Mouse (Mus musculus): ENCODE data around the gene Anxa7. TPM values are rescaled to one million over a fixed set of nuclear protein-coding genes. Genes with fewer than 3 reads are reported as not detected.

The Anxa7 gene
- 47.0 and 50.3 TPM in 2 replicates for polyA plus RNA-seq (2015; fragmentation: Nextera tagmentation; extraction: Ambion mirVana)

- H3K27me3 ChIP-seq: no peaks in the 10 kb centered on the region
- peak; percentile 83 for ATAC-seq (ENCODE audit: low read depth)
- H3K4me2 ChIP-seq: peak within 1 kb of the TSS; percentile 80
- DNase-seq: peak; percentile 74
- H3K36me3 ChIP-seq: peaks cover 16% of the 10 kb centered on the region
- H3K9me3 ChIP-seq (replicated peaks): no peaks in the 10 kb centered on the region
- H3K4me1 ChIP-seq (replicated peaks): peaks cover 44% of the 10 kb centered on the region
- H3K4me3 ChIP-seq (replicated peaks): peak within 1 kb of the TSS; percentile 73
- H3K27ac ChIP-seq: peak within 1 kb of the TSS; percentile 96
- WGBS (ENCODE audit: insufficient replicate concordance): under 1% methylated on average over 48 of the region's 48 CpGs
- H3K9ac ChIP-seq: peak within 1 kb of the TSS; percentile 81
These were observed at the start of gene Anxa7 for GRCm38 (mm10) chr14:20479291-20480194. Gene Anxa7, minus strand, starts transcription at chr14:20480133.

- H3K9ac ChIP-seq: no peak overlapping the region
- no peak overlapping the region for H3K4me2 ChIP-seq
- DNase-seq (no peak), ATAC-seq (ENCODE audit: low read depth) (no peak)
- H3K4me1 ChIP-seq (replicated peaks): no peaks in the 10 kb centered on the region
- 0 out of 2 replicates have a peak, but pooled peaks cover 2% of the 10 kb centered on the region for H3K36me3 ChIP-seq
- no peaks in the 10 kb centered on the region for H3K9me3 ChIP-seq (replicated peaks)
- no peaks in the 10 kb centered on the region for H3K27me3 ChIP-seq
- whole genome bisulfite sequencing (ENCODE audit: insufficient replicate concordance): 47% methylated on average over 4 of the region's 4 CpGs
- no peak overlapping the region for H3K27ac ChIP-seq
- H3K4me3 ChIP-seq (replicated peaks): no peak overlapping the region
These were observed 49.7 kb upstream of the Anxa7 start for GRCm38 (mm10) chr14:20529643-20530042.

GRCm38 (mm10) chr14:20520179-20520578, 40.2 kb upstream of the Anxa7 start:
- Histone ChIP-seq H3K4me3 (replicated peaks) (no peak overlapping the region), H3K9me3 (replicated peaks) (no peaks in the 10 kb centered on the region), H3K4me1 (replicated peaks) (no peaks in the 10 kb centered on the region), H3K9ac (no peak overlapping the region), H3K27ac (no peak overlapping the region), H3K27me3 (no peaks in the 10 kb centered on the region), H3K36me3 (peaks cover 29% of the 10 kb centered on the region), H3K4me2 (no peak overlapping the region)
- 92% methylated on average over 2 of the region's 2 CpGs for WGBS (ENCODE audit: insufficient replicate concordance)
- ATAC-seq (ENCODE audit: low read depth) (no peak), DNase-seq (no peak)

GRCm38 (mm10) chr14:20508424-20508823, 28.5 kb upstream of the Anxa7 start:
- Histone ChIP-seq H3K4me2 (no peak overlapping the region), H3K4me1 (replicated peaks) (no peaks in the 10 kb centered on the region), H3K4me3 (replicated peaks) (no peak overlapping the region), H3K27ac (no peak overlapping the region), H3K27me3 (no peaks in the 10 kb centered on the region), H3K36me3 (peaks cover 14% of the 10 kb centered on the region), H3K9ac (no peak overlapping the region), H3K9me3 (replicated peaks) (no peaks in the 10 kb centered on the region)
- WGBS (ENCODE audit: insufficient replicate concordance): 78% methylated on average over 2 of the region's 2 CpGs
- DNase-seq (no peak), ATAC-seq (ENCODE audit: low read depth) (no peak)

GRCm38 (mm10) chr14:20502966-20503365, 23.0 kb upstream of the Anxa7 start:
- Histone ChIP-seq H3K4me2 (no peak overlapping the region), H3K4me1 (replicated peaks) (no peaks in the 10 kb centered on the region), H3K9me3 (replicated peaks) (no peaks in the 10 kb centered on the region), H3K36me3 (peaks cover 22% of the 10 kb centered on the region), H3K27me3 (no peaks in the 10 kb centered on the region), H3K9ac (no peak overlapping the region), H3K27ac (no peak overlapping the region), H3K4me3 (replicated peaks) (no peak overlapping the region)
- ATAC-seq (ENCODE audit: low read depth): no peak
- DNase-seq: no peak
- WGBS (ENCODE audit: insufficient replicate concordance): 85% methylated on average over 10 of the region's 10 CpGs

GRCm38 (mm10) chr14:20499982-20500381, 20.0 kb upstream of the Anxa7 start:
- no peaks in the 10 kb centered on the region for H3K9me3 ChIP-seq (replicated peaks)
- DNase-seq (no peak), ATAC-seq (ENCODE audit: low read depth) (no peak)
- H3K4me1 ChIP-seq (replicated peaks): no peaks in the 10 kb centered on the region
- 89% methylated on average over 3 of the region's 3 CpGs for WGBS (ENCODE audit: insufficient replicate concordance)
- no peak overlapping the region for H3K9ac ChIP-seq
- no peak overlapping the region for H3K4me2 ChIP-seq
- H3K36me3 ChIP-seq: peaks cover 37% of the 10 kb centered on the region
- no peak overlapping the region for H3K4me3 ChIP-seq (replicated peaks)
- no peak overlapping the region for H3K27ac ChIP-seq
- H3K27me3 ChIP-seq: no peaks in the 10 kb centered on the region

GRCm38 (mm10) chr14:20496603-20497002, 16.7 kb upstream of the Anxa7 start, which contains the start of gene Mss51:
Gene Mss51, minus strand, starts transcription at chr14:20496901.
- WGBS (ENCODE audit: insufficient replicate concordance): 77% methylated on average over 2 of the region's 2 CpGs
- peaks cover 38% of the 10 kb centered on the region for H3K36me3 ChIP-seq
- no peak within 1 kb of the TSS for H3K9ac ChIP-seq
- no peaks in the 10 kb centered on the region for H3K27me3 ChIP-seq
- H3K4me3 ChIP-seq (replicated peaks): no peak within 1 kb of the TSS
- H3K9me3 ChIP-seq (replicated peaks): no peaks in the 10 kb centered on the region
- H3K27ac ChIP-seq: no peak within 1 kb of the TSS
- no peak within 1 kb of the TSS for H3K4me2 ChIP-seq
- DNase-seq (no peak), ATAC-seq (ENCODE audit: low read depth) (no peak)
- no peaks in the 10 kb centered on the region for H3K4me1 ChIP-seq (replicated peaks)

GRCm38 (mm10) chr14:20486031-20486430, 6.1 kb upstream of the Anxa7 start:
- Histone ChIP-seq H3K27ac (no peak overlapping the region), H3K36me3 (peaks cover 30% of the 10 kb centered on the region), H3K4me1 (replicated peaks) (peaks cover 11% of the 10 kb centered on the region), H3K4me2 (no peak overlapping the region), H3K27me3 (no peaks in the 10 kb centered on the region), H3K4me3 (replicated peaks) (no peak overlapping the region), H3K9ac (no peak overlapping the region), H3K9me3 (replicated peaks) (no peaks in the 10 kb centered on the region)
- ATAC-seq (ENCODE audit: low read depth): no peak
- 90% methylated on average over 5 of the region's 5 CpGs for WGBS (ENCODE audit: insufficient replicate concordance)
- no peak for DNase-seq

- ATAC-seq (ENCODE audit: low read depth) (no peak), DNase-seq (no peak)
- Histone ChIP-seq H3K9ac (no peak overlapping the region), H3K27me3 (no peaks in the 10 kb centered on the region), H3K4me2 (no peak overlapping the region), H3K9me3 (replicated peaks) (no peaks in the 10 kb centered on the region), H3K36me3 (peaks cover 24% of the 10 kb centered on the region; the same call in 1 of the 2 replicates), H3K4me1 (replicated peaks) (peaks cover 31% of the 10 kb centered on the region), H3K27ac (no peak overlapping the region), H3K4me3 (replicated peaks) (no peak overlapping the region)
- WGBS (ENCODE audit: insufficient replicate concordance): 72% methylated on average over 7 of the region's 7 CpGs
These were observed 2.3 kb upstream of the Anxa7 start for GRCm38 (mm10) chr14:20482051-20482751.

- peak overlapping the region; percentile 96; the same call in 1 of the 2 replicates for H3K27ac ChIP-seq
- no peaks in the 10 kb centered on the region for H3K27me3 ChIP-seq
- H3K9ac ChIP-seq: no peak overlapping the region
- WGBS (ENCODE audit: insufficient replicate concordance): 6% methylated on average over 5 of the region's 5 CpGs
- peaks cover 19% of the 10 kb centered on the region for H3K36me3 ChIP-seq
- DNase-seq (peak; percentile 71), ATAC-seq (ENCODE audit: low read depth) (peak; percentile 52)
- no peaks in the 10 kb centered on the region for H3K9me3 ChIP-seq (replicated peaks)
- peaks cover 39% of the 10 kb centered on the region for H3K4me1 ChIP-seq (replicated peaks)
- H3K4me3 ChIP-seq (replicated peaks): no peak overlapping the region
- peak overlapping the region; percentile 80 for H3K4me2 ChIP-seq
These were observed 1.3 kb upstream of the Anxa7 start for GRCm38 (mm10) chr14:20481211-20481610.

- peaks cover 21% of the 10 kb centered on the region for H3K36me3 ChIP-seq
- ATAC-seq (ENCODE audit: low read depth) (no peak), DNase-seq (no peak)
- no peaks in the 10 kb centered on the region for H3K9me3 ChIP-seq (replicated peaks)
- 77% methylated on average over 1 of the region's 1 CpGs for WGBS (ENCODE audit: insufficient replicate concordance)
- H3K4me2 ChIP-seq: peak overlapping the region; percentile 80
- H3K27ac ChIP-seq: peak overlapping the region; percentile 96
- H3K4me3 ChIP-seq (replicated peaks): peak overlapping the region; percentile 73
- peak overlapping the region; percentile 81; the same call in 1 of the 2 replicates for H3K9ac ChIP-seq
- H3K4me1 ChIP-seq (replicated peaks): peaks cover 44% of the 10 kb centered on the region
- no peaks in the 10 kb centered on the region for H3K27me3 ChIP-seq
These were observed 254 bp upstream of the Anxa7 start for GRCm38 (mm10) chr14:20480195-20480579.
